Mouse (Mus musculus) embryonic fibroblast, embryonic 13.5 days (primary cell): ENCODE measurements around the gene Zscan18.

ENCODE experiments used
- CTCF ChIP-seq: IDR thresholded peaks from 2 replicates; pipeline ENCODE4 v1.5.1; 2011; ENCODE audit warnings: mild to moderate bottlenecking, control low read depth, low read length, moderate library complexity, borderline replicate concordance; ENCODE audit not compliant: insufficient read depth
- POLR2A ChIP-seq: IDR thresholded peaks from 2 replicates; pipeline ENCODE4 v1.6.1; 2011; ENCODE audit warnings: low read depth, mild to moderate bottlenecking, control low read depth, low read length, moderate library complexity

DNA sequence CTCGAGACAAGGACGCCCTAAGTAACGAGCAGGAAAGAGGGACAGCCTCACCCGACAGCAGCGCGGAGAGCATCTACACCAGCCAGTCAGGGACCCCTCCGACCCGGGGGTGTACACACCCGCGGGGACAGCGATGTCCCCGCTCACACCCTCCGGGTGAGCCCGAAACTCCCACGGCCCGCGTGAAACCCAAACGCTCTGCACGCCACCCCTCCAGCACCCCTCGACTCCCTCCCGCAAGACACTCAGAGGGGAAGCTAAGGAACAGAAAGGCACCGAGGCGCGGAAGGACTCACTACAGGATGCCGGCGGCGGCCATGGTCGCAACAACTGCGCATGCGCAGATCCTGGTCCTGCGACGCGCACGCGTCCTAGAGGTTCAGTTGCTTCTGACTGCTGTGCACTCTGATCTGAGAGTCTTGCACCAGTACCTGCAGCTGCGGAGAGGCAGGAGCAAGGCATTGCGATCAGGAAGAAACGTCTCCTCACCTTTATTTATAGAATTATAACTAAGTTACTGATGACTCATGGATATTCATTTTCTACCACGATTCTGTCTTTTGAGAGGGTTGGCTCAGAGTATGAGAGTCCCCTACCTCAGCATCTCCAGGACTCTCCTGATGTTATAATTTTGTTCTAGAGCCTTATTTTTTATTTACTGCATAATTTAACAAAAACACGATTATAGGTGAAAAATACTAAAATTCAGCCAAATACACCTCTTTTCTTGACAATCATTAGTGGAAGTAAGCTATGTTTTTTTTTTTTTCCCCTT lies 15.3 kb upstream of the Zscan18 start, which contains the start of gene Zfp329:
- no peak for TF ChIP-seq CTCF
- TF ChIP-seq POLR2A, result peak; percentile 96
